Mouse (Mus musculus): ENCODE measurements around the gene Misp.

Gene Misp

DNA sequence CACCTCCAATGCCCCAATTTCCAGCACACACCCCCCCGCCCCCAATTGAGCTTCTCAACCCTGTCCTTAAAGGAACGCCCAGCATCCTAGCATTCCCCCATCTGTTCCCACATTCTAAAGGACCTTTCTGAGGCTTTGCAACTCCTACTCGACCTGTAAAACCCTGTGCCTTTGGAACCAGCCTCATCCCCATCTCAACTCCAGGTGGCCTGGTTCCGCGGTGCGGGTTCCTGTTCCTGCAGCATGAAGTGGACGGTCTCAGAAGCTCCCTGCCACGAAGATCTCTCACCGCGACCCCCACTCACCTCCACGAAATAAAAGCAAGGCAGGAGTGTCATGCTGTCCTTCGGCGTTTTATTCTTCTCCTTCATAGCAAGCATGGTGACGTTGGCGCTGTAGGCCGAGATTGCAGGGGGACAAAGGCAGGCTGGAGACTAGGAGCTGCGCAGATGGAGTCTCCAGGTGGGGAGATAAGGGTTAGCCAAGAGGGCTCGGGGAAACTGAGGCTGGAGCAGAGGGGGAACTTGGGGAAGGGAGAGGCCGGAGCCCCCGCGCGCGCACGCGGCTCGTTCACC, 53.0 kb downstream of the Misp start:
- no peak for DNase-seq (ENCODE audit: low spot score)

GRCm38 (mm10) chr10:79874290-79874862, 53.6 kb downstream of the Misp start, which contains the start of the genes Prtn3 and Plppr3:
Prtn3 (plus strand) TSS chr10:79874476.
Plppr3 (minus strand) TSS chr10:79874634.
- no peak for DNase-seq (ENCODE audit: low spot score)

DNA sequence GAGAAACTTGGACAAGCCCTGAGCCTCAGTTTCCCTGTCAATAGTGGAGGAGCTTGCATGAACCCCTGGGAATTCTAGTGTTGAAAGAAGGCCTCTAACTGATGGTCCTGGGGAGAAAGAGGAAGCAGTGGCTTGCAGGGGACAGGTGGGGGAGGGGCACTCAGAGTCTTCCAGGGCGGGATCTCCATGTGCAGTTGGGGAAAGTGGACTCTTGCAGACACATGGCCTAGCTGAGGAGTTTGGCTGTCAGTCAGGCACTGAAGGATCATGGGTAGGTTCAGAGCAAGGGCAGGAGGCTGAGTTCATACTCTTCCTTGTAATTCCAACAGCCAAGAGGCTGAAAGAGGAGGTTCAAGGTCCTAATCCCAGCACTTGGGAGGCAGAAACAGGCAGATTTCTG, 56.4 kb downstream of the Misp start:
- no peak for DNase-seq (ENCODE audit: low spot score)

GRCm38 (mm10) chr10:79877757-79878156, 57.0 kb downstream of the Misp start:
- no peak for DNase-seq (ENCODE audit: low spot score)

DNA sequence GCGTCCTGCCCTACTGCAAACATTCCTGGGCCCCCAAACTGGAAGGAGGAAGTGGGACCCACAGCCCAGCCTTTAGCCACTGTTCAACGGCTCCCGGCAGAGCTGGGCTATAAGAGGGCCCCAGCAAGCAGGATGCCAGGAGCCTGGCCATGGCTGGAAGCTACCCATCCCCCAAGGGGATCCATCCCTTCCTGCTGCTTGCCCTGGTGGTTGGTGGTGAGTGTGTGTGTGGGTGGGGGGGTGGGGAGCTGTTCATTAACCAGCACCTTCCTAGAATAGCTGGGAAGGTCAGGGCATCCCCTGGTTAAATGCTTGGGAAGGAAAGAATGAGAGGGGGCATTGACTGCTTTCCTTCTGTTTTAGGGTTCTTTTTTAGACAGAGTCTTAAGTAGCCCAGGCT, 58.7 kb downstream of the Misp start:
- no peak for DNase-seq (ENCODE audit: low spot score)
